Comparison of ENCODE assay signal across 18 mouse cellular contexts in genomic region chr10:122855149-122855548, GRCm38 (mm10).
A peak's percentile ranks its signal among the peaks of the same experiment; 100 is the strongest.
DNase-seq lines count a peak whose midpoint lies in the region; ATAC-seq and TF ChIP-seq lines count a peak whose summit lies in the region.
"Had no signal": no experiment of that assay in that cellular context is flagged by ENCODE, and none has a peak within 500 bp of the region (broad histone marks: within the 10 kb centered on the region; RNA-seq: fewer than 3 reads in every experiment).

No protein-coding gene starts in this region.

- no peaks in the 10 kb centered on the region for H3K9me3 ChIP-seq in kidney, embryonic 16.5 days (ENCODE audit: low read length)
- H3K9me3 ChIP-seq in embryonic facial prominence, embryonic 15.5 days (replicated peaks) = no peaks in the 10 kb centered on the region
- no peaks in the 10 kb centered on the region for H3K9me3 ChIP-seq in heart, postnatal 0 days (replicated peaks; ENCODE audit: control insufficient read depth, low read length)
- no peaks in the 10 kb centered on the region for H3K9me3 ChIP-seq in forebrain, embryonic 10.5 days
- H3K9me3 ChIP-seq: limb, embryonic 12.5 days; megakaryocyte, embryonic 14.5 days; neural tube, embryonic 13.5 days; stomach, embryonic 15.5 days had no signal

- ATAC-seq in kidney, embryonic 16.5 days (ENCODE audit: low FRiP score, low TSS enrichment) = peak; percentile 13; the same call in 1 of the 2 replicates
- peak; percentile 31; the same call in 1 of the 2 replicates for ATAC-seq in embryonic facial prominence, embryonic 15.5 days (ENCODE audit: insufficient number of reproducible peaks, low FRiP score, low TSS enrichment, low read depth)
- ATAC-seq in heart, postnatal 0 days (ENCODE audit: insufficient read depth, low read depth) = peak; percentile 50
- ATAC-seq in megakaryocyte, adult 5-6 weeks (ENCODE audit: poor library complexity, severe bottlenecking) = no peak
- ATAC-seq: activated CD4-positive, CD25-positive, alpha-beta regulatory T cell, adult 4 months had no signal

- no peak for TF ChIP-seq EP300 in heart, postnatal 0 days (IDR thresholded peaks at IDR 0.05; ENCODE audit: low read depth)

- H3K27me3 ChIP-seq in kidney, embryonic 16.5 days (ENCODE audit: insufficient read depth, low read length) = no peaks in the 10 kb centered on the region
- no peaks in the 10 kb centered on the region for H3K27me3 ChIP-seq in embryonic facial prominence, embryonic 15.5 days
- no peaks in the 10 kb centered on the region for H3K27me3 ChIP-seq in heart, postnatal 0 days (ENCODE audit: control insufficient read depth, insufficient read depth, low read length)
- H3K27me3 ChIP-seq in forebrain, embryonic 10.5 days (ENCODE audit: poor library complexity, severe bottlenecking) = no peaks in the 10 kb centered on the region
- H3K27me3 ChIP-seq: limb, embryonic 12.5 days; neural tube, embryonic 13.5 days; stomach, embryonic 15.5 days had no signal

- H3K4me1 ChIP-seq in kidney, embryonic 16.5 days (ENCODE audit: insufficient read depth, low read length) = peaks cover 31% of the 10 kb centered on the region
- peaks cover 27% of the 10 kb centered on the region for H3K4me1 ChIP-seq in embryonic facial prominence, embryonic 15.5 days
- peaks cover 33% of the 10 kb centered on the region for H3K4me1 ChIP-seq in heart, postnatal 0 days (ENCODE audit: control insufficient read depth, insufficient read depth)
- H3K4me1 ChIP-seq in forebrain, embryonic 10.5 days = peaks cover 13% of the 10 kb centered on the region; the same call in 1 of the 2 replicates

- WGBS in kidney, embryonic 16.5 days = 59% methylated on average over 4 of the region's 4 CpGs
- WGBS in embryonic facial prominence, embryonic 15.5 days = 45% methylated on average over 4 of the region's 4 CpGs
- WGBS in heart, postnatal 0 days = 10% methylated on average over 4 of the region's 4 CpGs
- WGBS in forebrain, embryonic 10.5 days = 56% methylated on average over 4 of the region's 4 CpGs

- H3K36me3 ChIP-seq in kidney, embryonic 16.5 days (ENCODE audit: insufficient read depth, low read length) = no peaks in the 10 kb centered on the region
- no peaks in the 10 kb centered on the region for H3K36me3 ChIP-seq in embryonic facial prominence, embryonic 15.5 days
- H3K36me3 ChIP-seq in heart, postnatal 0 days (replicated peaks; ENCODE audit: control insufficient read depth, insufficient read depth, low read length) = no peaks in the 10 kb centered on the region
- H3K36me3 ChIP-seq in forebrain, embryonic 10.5 days (replicated peaks) = no peaks in the 10 kb centered on the region
- H3K36me3 ChIP-seq: limb, embryonic 12.5 days; neural tube, embryonic 13.5 days; stomach, embryonic 15.5 days had no signal

- DNase-seq in kidney, adult 11 months = no peak
- DNase-seq in MN1 (ENCODE audit: low spot score) = peak; percentile 50
- DNase-seq in heart, postnatal 0 days (ENCODE audit: low spot score) = peak; percentile 87
- no peak for DNase-seq in forebrain, embryonic 10.5 days (ENCODE audit: extremely low spot score, low spot score)
- DNase-seq in left cerebral cortex, adult 11 months (ENCODE audit: low spot score) = no peak
- DNase-seq: cerebellum, adult 11 months; kidney, adult 8-10 months; layer of hippocampus, adult 9-11 months; thymus, postnatal 25 days had no signal

- no peak overlapping the region for H3K9ac ChIP-seq in kidney, embryonic 16.5 days (replicated peaks; ENCODE audit: low read length)
- no peak overlapping the region for H3K9ac ChIP-seq in embryonic facial prominence, embryonic 15.5 days
- H3K9ac ChIP-seq in heart, postnatal 0 days (replicated peaks; ENCODE audit: low read depth, low read length) = no peak overlapping the region
- H3K9ac ChIP-seq: hindbrain, embryonic 14.5 days; limb, embryonic 12.5 days; neural tube, embryonic 13.5 days; stomach, embryonic 15.5 days had no signal

- H3K4me3 ChIP-seq in kidney, embryonic 16.5 days (ENCODE audit: low read length) = no peak overlapping the region
- no peak overlapping the region for H3K4me3 ChIP-seq in embryonic facial prominence, embryonic 15.5 days (replicated peaks)
- H3K4me3 ChIP-seq in heart, postnatal 0 days (ENCODE audit: low read depth, low read length) = no peak overlapping the region
- no peak overlapping the region for H3K4me3 ChIP-seq in forebrain, embryonic 10.5 days
- H3K4me3 ChIP-seq: limb, embryonic 12.5 days; neural tube, embryonic 13.5 days; stomach, embryonic 15.5 days had no signal

- TF ChIP-seq CTCF in heart, postnatal 0 days (IDR thresholded peaks at IDR 0.05; ENCODE audit: low read depth) = no peak

- no peak overlapping the region for H3K4me2 ChIP-seq in kidney, embryonic 16.5 days (replicated peaks; ENCODE audit: low read depth, low read length)
- H3K4me2 ChIP-seq in embryonic facial prominence, embryonic 15.5 days (replicated peaks) = no peak overlapping the region
- H3K4me2 ChIP-seq in heart, postnatal 0 days (ENCODE audit: low read depth, low read length) = no peak overlapping the region
- H3K4me2 ChIP-seq: hindbrain, embryonic 14.5 days; limb, embryonic 12.5 days; neural tube, embryonic 13.5 days; stomach, embryonic 15.5 days had no signal

- H3K27ac ChIP-seq in kidney, embryonic 16.5 days (ENCODE audit: low read length) = peak overlapping the region; percentile 90
- H3K27ac ChIP-seq in embryonic facial prominence, embryonic 15.5 days (replicated peaks) = 0 out of 2 replicates have a peak overlapping the region, but pooled peaks have one; percentile 7
- H3K27ac ChIP-seq in heart, postnatal 0 days (ENCODE audit: low read depth) = peak overlapping the region; percentile 59
- H3K27ac ChIP-seq in forebrain, embryonic 10.5 days = no peak overlapping the region
- H3K27ac ChIP-seq: hindbrain, embryonic 14.5 days; neural tube, embryonic 13.5 days had no signal

Comparison
In these comparisons a context has a peak if more than half of its experiments do, and no peak if none do; other contexts are left out.
1. DNase-seq: peak in MN1 (single experiment) and heart, postnatal 0 days (single experiment); none in kidney, adult 11 months (single experiment), forebrain, embryonic 10.5 days (single experiment) and left cerebral cortex, adult 11 months (single experiment).